Mouse (Mus musculus) cerebellum, adult 18-20 months (tissue): ENCODE results near the gene Lrtm2.
"Not testable (repeated sequence)": the region's sequence is repeated elsewhere in the genome, so short reads cannot be mapped to it uniquely, and the experiment has no call there.

ENCODE experiments used
- DNase-seq, 2 experiments: peaks; one replicate each; pipeline ENCODE4 v3.0.0; 2021

Gene Lrtm2

DNA sequence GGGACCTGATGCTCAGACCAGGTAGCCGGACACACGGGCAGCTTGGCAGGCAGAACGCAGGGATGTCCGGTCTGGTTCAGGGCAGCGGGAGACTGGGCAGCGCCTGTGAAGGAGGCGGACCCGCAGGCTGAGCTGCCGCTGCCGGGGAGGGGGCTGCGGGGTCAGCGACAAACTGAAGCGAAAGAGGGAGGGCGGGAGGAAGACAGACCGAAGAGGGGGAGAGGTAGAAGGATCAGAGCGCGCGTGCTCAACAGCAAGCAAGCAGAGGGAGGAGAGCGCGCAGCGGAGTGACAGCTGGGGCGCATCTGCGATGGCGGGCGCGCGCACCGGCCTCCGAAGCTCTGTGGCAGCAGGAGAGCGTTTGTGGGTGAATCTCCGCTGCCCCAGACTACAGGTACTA lies at the start of gene Lrtm2:
Gene Lrtm2, minus strand, starts transcription at position 261 of the 400 bp plus-strand sequence.
- DNase-seq = peak; percentile 57 to 63

DNA sequence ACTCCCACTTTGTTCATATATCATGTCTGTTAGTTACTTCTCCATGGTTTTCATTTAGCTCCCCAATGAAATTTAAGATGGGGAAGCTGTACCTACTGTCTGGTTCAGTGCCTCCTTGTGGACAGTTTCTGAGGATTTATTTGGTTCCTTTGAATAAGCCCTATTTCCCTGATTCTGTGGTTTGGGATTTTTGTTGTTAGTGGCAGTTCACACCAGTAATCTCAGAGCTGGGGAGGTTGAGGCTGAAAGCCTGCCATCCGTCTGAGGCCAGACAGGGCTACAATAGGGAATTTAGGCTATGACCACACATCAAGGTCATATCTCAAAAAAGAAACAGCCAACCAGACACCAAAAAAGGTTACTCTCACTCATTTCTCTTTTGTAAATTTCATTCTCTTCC lies 48.1 kb upstream of the Lrtm2 start:
- DNase-seq = no peak

- DNase-seq = no peak
Observed at GRCm38 (mm10) chr6:119377613-119378012, 47.0 kb upstream of the Lrtm2 start.

GRCm38 (mm10) chr6:119375035-119375434 lies 44.5 kb upstream of the Lrtm2 start:
- no peak for DNase-seq

GRCm38 (mm10) chr6:119373000-119373705 lies 42.6 kb upstream of the Lrtm2 start:
- no peak for DNase-seq

DNA sequence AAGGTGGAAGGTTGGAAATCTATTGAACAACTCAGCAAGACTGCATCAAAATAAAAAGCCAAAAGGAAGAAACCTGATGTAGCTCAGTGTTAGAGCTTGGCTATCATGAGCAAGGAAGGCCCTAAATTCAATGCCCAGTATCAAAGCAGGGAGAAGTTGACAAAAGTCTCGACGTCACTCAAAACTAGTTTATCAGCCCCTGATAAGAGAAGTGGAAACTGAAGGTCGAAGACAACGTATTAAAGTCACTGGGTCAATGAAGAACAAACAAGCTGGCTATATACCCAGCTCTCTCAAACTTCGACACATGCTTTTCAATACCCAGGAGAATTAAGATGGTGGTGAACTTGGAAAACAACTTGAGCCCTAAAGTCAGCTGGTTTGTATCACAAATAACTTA lies 41.7 kb upstream of the Lrtm2 start:
- DNase-seq = no peak

DNA sequence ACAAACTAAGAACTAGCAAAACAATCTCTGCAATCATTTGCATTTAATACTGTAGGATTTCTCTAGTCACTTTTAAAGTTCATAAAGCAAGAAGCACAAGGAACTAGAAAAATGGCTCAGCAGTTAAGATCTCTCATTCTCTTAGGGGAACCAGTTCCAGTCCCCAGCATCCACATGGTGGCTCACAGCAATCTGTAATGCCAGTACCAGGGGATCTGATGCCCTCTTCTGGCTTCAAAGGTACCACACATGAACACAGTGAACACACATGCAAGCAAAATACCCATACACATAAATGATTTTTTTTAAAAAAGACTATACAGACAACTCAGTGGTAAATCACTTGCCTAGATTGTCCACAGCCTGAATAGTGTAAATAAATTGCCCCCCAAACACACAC lies 41.1 kb upstream of the Lrtm2 start:
- no peak for DNase-seq

GRCm38 (mm10) chr6:119367382-119367781 lies 36.8 kb upstream of the Lrtm2 start:
- no peak for DNase-seq

DNA sequence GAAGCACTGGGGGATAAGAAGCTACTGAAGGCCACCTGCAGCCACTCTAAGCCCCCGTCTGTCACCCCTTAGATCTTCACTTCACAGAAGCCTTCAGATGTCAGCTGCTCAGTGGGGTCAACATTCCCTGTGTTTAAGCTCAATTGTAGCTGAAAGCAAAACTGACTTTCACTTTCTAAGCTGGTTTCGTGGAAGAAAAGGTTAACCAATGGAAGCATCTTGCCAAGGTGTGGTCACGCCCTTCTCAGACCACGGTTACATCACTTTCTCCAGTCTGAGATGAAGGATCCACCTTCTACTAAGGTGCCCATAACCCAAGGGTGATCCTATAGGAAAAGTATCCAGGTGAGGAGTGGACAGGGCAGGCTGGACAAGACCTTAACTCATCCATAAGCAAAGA lies 36.2 kb upstream of the Lrtm2 start:
- not testable (repeated sequence) for DNase-seq

GRCm38 (mm10) chr6:119363593-119363992 lies 33.0 kb upstream of the Lrtm2 start:
- DNase-seq = no peak

DNA sequence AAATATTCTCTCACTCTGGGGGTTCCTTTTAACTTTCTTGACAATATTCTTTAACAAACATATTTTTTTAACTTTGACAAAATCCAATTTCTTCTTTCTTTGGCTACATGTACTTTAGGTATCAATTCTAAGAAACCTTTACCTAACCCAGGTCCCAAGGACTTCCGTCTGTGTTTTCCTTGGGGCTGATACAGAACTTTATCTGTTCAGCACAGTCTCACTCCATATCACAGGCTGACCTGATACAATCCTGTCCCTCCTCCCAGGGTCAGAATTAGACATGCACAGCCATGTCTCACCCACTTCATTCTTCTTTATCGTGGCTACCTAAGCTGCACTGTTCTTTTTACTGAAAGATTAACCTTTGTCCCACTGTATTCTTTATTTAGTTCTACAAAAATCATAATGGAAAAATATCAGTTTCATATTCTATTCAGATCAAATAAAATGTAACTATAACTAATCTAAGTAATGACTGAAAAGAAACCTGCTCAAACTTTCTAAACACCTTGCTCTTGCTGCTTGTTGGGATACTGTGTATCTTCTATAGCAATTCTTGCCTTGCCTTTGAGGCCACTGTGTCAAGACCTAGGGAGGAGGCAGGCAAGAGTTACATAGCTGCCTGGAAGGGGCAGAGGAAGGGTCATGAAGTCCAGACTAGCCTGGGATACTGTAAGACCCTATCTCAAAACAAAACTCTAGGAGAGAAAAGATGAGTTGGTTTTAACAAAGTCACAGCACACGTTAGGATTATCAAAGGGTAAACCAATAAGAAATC lies 30.5 kb upstream of the Lrtm2 start:
- DNase-seq = no peak

DNA sequence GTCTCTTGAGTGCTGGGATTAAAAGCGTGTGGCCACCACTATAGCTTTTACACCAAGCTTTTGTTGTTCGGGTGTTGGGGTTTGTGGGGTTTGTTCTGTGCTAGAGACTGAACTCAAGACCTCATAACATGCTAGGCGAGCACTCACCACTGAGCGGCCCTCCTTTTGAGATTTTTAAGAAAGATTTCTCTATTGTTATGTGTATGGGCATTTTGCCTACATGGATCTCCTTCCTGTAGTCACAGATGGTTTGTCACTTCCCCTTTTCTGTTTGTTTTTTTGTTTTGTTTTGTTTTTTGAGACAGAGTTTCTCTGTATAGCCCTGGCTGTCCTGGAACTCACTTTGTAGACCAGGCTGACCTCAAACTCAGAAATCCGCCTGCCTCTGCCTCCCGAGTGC lies 29.7 kb upstream of the Lrtm2 start:
- not testable (repeated sequence) for DNase-seq

DNA sequence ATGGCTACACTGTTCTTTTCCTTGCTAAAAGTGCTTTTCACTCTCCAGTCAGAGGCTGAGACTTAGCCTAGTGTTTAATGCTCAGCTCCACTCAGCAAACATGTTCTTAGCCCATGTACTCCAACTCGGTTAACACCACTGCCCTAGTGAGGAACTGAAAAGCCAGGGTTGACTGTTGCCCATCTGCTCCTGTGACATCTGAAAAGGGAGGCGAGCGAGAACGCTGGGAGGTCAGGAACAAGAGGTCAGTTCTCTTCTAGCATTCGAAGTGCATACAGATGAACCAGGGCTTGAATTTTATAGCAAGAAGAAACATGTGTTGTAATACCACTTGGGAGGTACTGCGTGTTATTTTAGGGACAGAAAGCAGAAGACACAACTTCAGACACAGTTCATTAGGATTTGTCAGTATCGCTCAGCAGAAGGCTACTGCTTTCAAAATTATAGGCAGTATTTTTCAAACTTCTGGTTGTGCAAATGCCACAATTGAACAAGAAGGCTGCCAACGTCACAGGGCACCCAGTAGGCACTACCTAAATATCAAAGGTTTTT lies 27.5 kb upstream of the Lrtm2 start:
- no peak for DNase-seq

- no peak for DNase-seq
Observed at GRCm38 (mm10) chr6:119352501-119352900, 21.9 kb upstream of the Lrtm2 start.

GRCm38 (mm10) chr6:119351656-119352055 lies 21.1 kb upstream of the Lrtm2 start:
- no peak for DNase-seq

DNA sequence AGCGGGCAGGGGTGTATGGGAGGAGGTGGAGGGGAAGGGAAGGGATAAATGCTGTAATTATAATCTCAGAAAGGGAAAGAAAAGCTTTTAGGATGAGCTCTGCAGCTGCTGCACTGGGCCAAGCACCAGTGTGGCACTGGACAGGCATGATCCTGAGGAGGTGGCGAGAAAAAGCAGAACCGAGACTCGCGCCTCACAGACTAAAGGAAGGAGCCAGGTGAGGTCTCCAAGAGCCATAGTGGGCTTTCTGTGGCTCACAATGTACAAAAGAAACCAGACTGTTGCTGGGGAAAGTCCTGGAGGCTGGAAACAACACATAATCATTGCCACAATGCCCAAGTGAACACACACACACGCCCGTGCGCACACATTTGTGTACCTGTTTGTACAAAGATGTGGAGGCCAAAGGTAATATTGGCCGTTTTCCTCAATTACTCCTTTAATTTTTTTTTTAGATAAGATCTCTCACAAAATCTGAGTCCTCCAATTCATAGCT lies 20.2 kb upstream of the Lrtm2 start:
- DNase-seq = no peak

DNA sequence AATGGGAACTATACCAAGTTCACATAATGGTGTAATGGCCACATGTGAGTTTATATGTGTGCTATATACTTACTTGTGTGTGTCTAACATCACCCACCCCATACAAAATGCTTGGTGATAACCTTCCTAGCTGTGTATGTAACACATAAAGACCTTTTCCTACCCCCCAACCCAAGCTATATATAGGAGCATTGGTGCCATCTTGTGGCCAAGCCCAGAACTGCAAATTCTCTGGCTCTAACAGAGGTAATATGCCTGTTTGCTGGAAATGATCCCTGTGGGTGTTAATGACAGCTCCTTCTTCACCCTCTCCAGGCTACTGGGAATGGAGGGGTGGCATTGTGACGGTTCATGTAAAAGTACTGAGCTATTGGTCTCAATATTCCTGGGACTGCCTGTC lies 17.7 kb upstream of the Lrtm2 start:
- DNase-seq = peak; percentile 81 to 84

GRCm38 (mm10) chr6:119347813-119348212 lies 17.2 kb upstream of the Lrtm2 start:
- no peak for DNase-seq

GRCm38 (mm10) chr6:119346257-119346656 lies 15.7 kb upstream of the Lrtm2 start:
- DNase-seq = peak; percentile 45 to 60

DNA sequence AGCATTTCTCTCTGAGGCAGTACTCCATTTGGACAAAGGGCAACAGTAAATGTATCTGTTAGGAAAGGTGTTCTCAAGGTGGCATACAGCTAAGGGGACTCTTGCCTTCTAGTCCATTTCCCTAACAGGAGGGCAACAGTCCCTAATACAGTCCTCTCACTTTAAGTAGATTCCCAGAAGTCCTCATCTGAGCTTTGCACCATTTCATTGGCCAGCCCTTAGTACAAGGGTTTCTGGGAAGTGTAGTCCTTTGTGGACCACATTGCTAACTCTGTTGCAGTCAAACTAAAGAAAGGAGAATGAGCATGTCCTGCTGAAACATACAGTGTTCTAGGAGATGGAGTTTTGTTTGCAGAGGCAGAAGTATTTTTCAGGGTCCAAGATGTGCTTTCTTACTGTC lies 10.8 kb upstream of the Lrtm2 start:
- DNase-seq = peak; percentile 40 to 47

DNA sequence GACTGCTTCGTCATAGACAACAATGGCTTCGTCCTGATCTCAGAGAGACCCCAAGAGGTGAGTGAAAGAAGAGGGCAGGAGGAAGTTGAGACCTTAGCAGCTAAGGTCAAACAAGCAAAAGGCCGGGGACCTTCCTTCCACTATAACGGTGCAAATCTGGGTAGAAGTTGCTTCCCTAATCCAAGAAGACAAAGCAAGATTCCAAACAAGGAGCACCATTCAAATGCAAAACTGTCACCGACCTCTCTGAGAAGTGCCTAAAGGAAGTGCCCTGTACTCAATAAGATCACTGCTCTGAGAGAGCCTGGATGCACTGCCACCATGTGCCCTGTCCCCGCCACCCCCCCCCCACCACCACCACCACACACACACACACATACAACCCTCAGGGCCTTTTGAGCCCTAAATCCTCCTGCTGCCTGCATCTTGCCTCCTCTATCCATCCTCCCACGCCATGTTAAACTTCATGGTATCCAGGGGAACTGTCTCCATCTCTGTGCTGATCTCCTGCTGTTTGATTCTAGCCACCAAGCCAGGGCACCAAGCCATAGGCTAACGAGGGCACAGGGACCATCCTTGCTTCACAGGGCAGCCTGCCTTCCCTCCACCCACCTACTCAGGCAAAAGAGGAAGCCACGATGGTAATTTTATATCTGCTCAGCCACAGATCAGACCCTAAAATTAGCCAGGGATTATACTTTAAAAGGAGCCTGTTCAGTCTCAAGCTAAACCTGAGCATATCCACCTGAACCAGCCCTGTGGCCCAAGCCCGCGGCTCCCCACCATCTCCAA lies 7.8 kb upstream of the Lrtm2 start:
- no peak for DNase-seq

DNA sequence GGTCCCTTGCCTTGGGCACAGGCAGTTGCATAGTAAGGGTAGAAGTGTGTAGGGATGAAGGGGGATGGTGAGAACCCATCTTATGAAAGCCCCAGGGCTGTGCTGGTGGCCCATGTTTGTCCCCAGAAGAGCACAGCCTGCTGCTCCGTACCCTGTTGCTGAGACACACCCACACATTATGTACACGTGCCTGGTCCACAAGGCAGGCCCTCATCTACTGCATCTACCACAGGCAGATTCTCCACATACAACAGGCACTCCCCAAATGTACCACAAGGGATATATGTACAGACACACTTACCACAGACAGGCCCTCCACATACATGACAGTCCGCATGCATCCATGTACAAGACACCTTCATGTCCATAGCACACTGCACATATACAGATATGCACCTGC lies 6.7 kb upstream of the Lrtm2 start:
- no peak for DNase-seq

DNA sequence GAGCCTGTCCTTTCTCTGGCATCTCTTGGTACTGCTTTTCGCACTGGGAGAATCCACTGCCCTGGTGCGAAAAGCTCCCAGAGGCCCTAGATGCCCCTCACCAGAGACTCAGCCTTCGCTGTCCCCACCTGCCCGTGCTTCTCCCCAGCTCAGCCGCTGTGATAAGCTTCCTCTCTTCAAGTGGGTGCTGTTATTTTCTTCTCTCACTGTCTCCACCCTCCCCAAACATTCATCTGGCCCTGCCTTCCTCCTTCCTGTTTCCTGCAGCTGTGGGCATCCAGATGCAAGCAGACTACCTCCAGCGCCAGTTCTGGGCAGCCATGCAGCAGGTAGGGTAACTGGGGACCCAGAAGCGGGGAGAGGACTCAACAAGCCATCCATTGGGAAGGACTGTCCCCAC lies 5.6 kb upstream of the Lrtm2 start:
- no peak for DNase-seq
